Mouse (Mus musculus) liver, adult 2 months (tissue): ENCODE measurements around the gene Rdh16f2. TPM values are rescaled to one million over a fixed set of nuclear protein-coding genes. Genes with fewer than 3 reads are reported as not detected.
"Not testable (repeated sequence)": the region's sequence is repeated elsewhere in the genome, so short reads cannot be mapped to it uniquely, and the experiment has no call there.

Experiments
- DNase-seq: peaks from one replicate; pipeline ENCODE4 v3.0.0-alpha.2; 2011; ENCODE audit warnings: low read depth, low spot score; ENCODE audit errors: extremely low read depth
- H3K27ac ChIP-seq: fragments of 200-500 bp; replicated peaks from 2 replicates; pipeline ENCODE4 v1.5.1; 2012; ENCODE audit warnings: low read depth, mild to moderate bottlenecking, control low read depth, inconsistent platforms, low read length; ENCODE audit not compliant: insufficient read depth
- H3K27me3 ChIP-seq: fragments of 200-500 bp; 2 replicates; pipeline ENCODE4 v1.6.1; 2012; ENCODE audit warnings: mild to moderate bottlenecking, moderate library complexity, low read length, inconsistent platforms; ENCODE audit not compliant: control insufficient read depth, insufficient read depth
- H3K36me3 ChIP-seq: fragments of 200-500 bp; 2 replicates; pipeline ENCODE4 v1.6.1; 2012; ENCODE audit warnings: low read length, inconsistent platforms; ENCODE audit not compliant: control insufficient read depth, insufficient read depth
- H3K4me1 ChIP-seq: fragments of 200-500 bp; 2 replicates; pipeline ENCODE4 v1.6.1; 2011; ENCODE audit warnings: low read length; ENCODE audit not compliant: control insufficient read depth, insufficient read depth
- H3K4me3 ChIP-seq: fragments of 200-500 bp; 2 replicates; pipeline ENCODE4 v1.5.1; 2011; ENCODE audit warnings: low read depth, mild to moderate bottlenecking, control low read depth, low read length, moderate library complexity; ENCODE audit not compliant: insufficient read depth
- H3K79me2 ChIP-seq: fragments of 200-500 bp; 2 replicates; pipeline ENCODE4 v1.6.1; 2012; ENCODE audit warnings: inconsistent platforms, mild to moderate bottlenecking, low read length, moderate library complexity; ENCODE audit not compliant: control insufficient read depth, insufficient read depth
- H3K9ac ChIP-seq: fragments of 200-500 bp; 2 replicates; pipeline ENCODE4 v1.6.1; 2012; ENCODE audit warnings: low read depth, mild to moderate bottlenecking, control low read depth, inconsistent platforms, low read length
- CTCF ChIP-seq: fragments of 200-500 bp; IDR thresholded peaks from 2 replicates; pipeline ENCODE4 v1.5.1; 2011; ENCODE audit warnings: low read depth, low read length, control low read depth
- POLR2A ChIP-seq: fragments of 200-500 bp; IDR thresholded peaks from 2 replicates; pipeline ENCODE4 v1.6.1; 2011; ENCODE audit warnings: low read length, control low read depth; ENCODE audit not compliant: insufficient read depth; ENCODE audit errors: extremely low read depth
- WGBS: fragments of 180-500 bp; shearing (Covaris S2); methylation state at CpG from one replicate; pipeline ENCODE4 v1.1.7; 2018; 5-methylcytosine and 5-hydroxymethylcytosine counted together
- polyA plus RNA-seq: library from polyadenylated mRNA; depleted of rRNA; stranded (reverse); fragments of >200 nt; gene quantifications from 2 replicates; pipeline ENCODE4 v1.2.3, GENCODE M21; 2012
- total RNA-seq: library from RNA; depleted of rRNA; stranded (reverse); fragments of >200 nt; gene quantifications from 2 replicates; pipeline ENCODE4 v1.2.3, GENCODE M21; 2014

The Rdh16f2 gene
- total and polyA plus RNA-seq, 2 experiments, result 281 to 329 TPM

GRCm38 (mm10) chr10:127903116-127903515 is 36.8 kb downstream of the Rdh16f2 start:
- Histone ChIP-seq H3K79me2 (peaks cover 4% of the 10 kb centered on the region; the same call in 1 of the 2 replicates), H3K27ac (peak overlapping the region; percentile 98), H3K4me1 (peaks cover 31% of the 10 kb centered on the region), H3K27me3 (no peaks in the 10 kb centered on the region), H3K9ac (peak overlapping the region; percentile 72), H3K4me3 (peak overlapping the region; percentile 24; the same call in 1 of the 2 replicates), H3K36me3 (peaks cover 7% of the 10 kb centered on the region)
- TF ChIP-seq CTCF (no peak), POLR2A (no peak)
- 22% methylated on average over 1 of the region's 1 CpGs for WGBS
- DNase-seq, result peak; percentile 67

- H3K27ac ChIP-seq, result peak overlapping the region; percentile 70
- H3K4me3 ChIP-seq, result no peak overlapping the region
- peaks cover 11% of the 10 kb centered on the region for H3K36me3 ChIP-seq
- DNase-seq, result peak; percentile 78
- TF ChIP-seq POLR2A (no peak), CTCF (no peak)
- H3K9ac ChIP-seq, result 0 out of 2 replicates have a peak overlapping the region, but pooled peaks have one; percentile 0
- H3K27me3 ChIP-seq, result no peaks in the 10 kb centered on the region
- H3K79me2 ChIP-seq, result peaks cover 4% of the 10 kb centered on the region; the same call in 1 of the 2 replicates
- 38% methylated on average over 7 of the region's 7 CpGs for WGBS
- H3K4me1 ChIP-seq, result peaks cover 31% of the 10 kb centered on the region
Measured at GRCm38 (mm10) chr10:127904718-127905446, 38.6 kb downstream of the Rdh16f2 start.

- no peak for DNase-seq
- Histone ChIP-seq H3K27ac (no peak overlapping the region), H3K4me3 (no peak overlapping the region), H3K79me2 (peaks cover 4% of the 10 kb centered on the region; the same call in 1 of the 2 replicates), H3K9ac (no peak overlapping the region), H3K27me3 (no peaks in the 10 kb centered on the region), H3K4me1 (peaks cover 29% of the 10 kb centered on the region), H3K36me3 (peaks cover 24% of the 10 kb centered on the region)
- no peak for TF ChIP-seq CTCF
- no peak for TF ChIP-seq POLR2A
- WGBS, result 63% methylated on average over 2 of the region's 2 CpGs
Measured at GRCm38 (mm10) chr10:127906138-127906537, 39.9 kb downstream of the Rdh16f2 start.

GRCm38 (mm10) chr10:127907386-127907951 is 41.2 kb downstream of the Rdh16f2 start:
- Histone ChIP-seq H3K9ac (no peak overlapping the region), H3K79me2 (peaks cover under 1% of the 10 kb centered on the region; the same call in 1 of the 2 replicates), H3K4me3 (no peak overlapping the region), H3K27ac (no peak overlapping the region), H3K36me3 (peaks cover 29% of the 10 kb centered on the region), H3K4me1 (peaks cover 28% of the 10 kb centered on the region), H3K27me3 (no peaks in the 10 kb centered on the region)
- no peak for TF ChIP-seq CTCF
- no peak for TF ChIP-seq POLR2A
- no peak for DNase-seq

GRCm38 (mm10) chr10:127915578-127915977 is 49.3 kb downstream of the Rdh16f2 start:
- H3K36me3 ChIP-seq, result peaks cover 13% of the 10 kb centered on the region
- H3K9ac ChIP-seq, result no peak overlapping the region
- 93% methylated on average over 1 of the region's 1 CpGs for WGBS
- no peaks in the 10 kb centered on the region for H3K79me2 ChIP-seq
- DNase-seq, result no peak
- no peaks in the 10 kb centered on the region for H3K4me1 ChIP-seq
- TF ChIP-seq CTCF, result no peak
- no peak for TF ChIP-seq POLR2A
- no peak overlapping the region for H3K27ac ChIP-seq
- H3K27me3 ChIP-seq, result no peaks in the 10 kb centered on the region
- H3K4me3 ChIP-seq, result no peak overlapping the region

GRCm38 (mm10) chr10:127917183-127917582 is 50.9 kb downstream of the Rdh16f2 start:
- H3K36me3 ChIP-seq, H3K79me2 ChIP-seq, H3K27me3 ChIP-seq, H3K9ac ChIP-seq, H3K4me1 ChIP-seq, H3K4me3 ChIP-seq, H3K27ac ChIP-seq: not testable (repeated sequence)
- DNase-seq, result peak; percentile 80
- 76% methylated on average over 3 of the region's 3 CpGs for WGBS
